Mouse (Mus musculus) lung, postnatal 0 days (tissue): ENCODE results near the gene Zmynd8.

Experiments used
- CTCF ChIP-seq: IDR thresholded peaks from 2 replicates; pipeline ENCODE4 v1.5.1; 2016; ENCODE audit warnings: antibody characterized with exemption, mild to moderate bottlenecking
- EP300 ChIP-seq: IDR thresholded peaks from 2 replicates; pipeline ENCODE4 v1.6.1; 2016; ENCODE audit warnings: antibody characterized with exemption, mild to moderate bottlenecking, control low read depth

DNA sequence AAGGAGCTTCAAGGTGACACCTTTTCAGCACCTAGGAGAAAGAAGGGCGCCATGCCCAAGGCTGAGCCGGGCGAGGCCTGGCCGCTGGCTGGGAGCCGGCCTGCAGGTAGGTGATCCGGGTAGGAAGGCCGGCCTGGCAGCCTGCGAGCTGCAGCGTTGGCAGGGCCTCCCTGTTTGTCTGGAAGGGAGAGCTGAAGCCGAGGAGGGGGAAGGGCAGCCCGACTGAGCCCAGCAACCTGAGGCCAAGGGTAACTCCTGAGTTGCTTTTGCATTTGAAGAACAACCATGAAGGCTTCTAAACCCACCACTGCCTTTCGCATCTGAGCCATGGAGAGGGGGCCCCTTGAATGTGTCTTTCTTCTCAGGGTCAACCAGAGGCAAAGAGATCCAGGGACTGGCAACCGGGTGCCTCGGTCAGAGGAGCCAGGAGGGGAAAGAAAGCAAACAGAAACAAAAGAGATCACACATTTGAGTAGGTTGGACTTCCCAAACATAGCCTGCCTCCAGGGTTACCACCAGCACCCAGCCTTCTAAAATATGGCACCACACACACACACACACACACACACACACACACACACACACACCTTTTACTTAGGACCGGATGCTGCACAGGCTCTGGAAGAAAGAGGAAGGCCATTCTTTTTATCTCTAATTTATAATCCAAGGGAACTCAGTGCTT, 18.2 kb downstream of the Zmynd8 start:
- no peak for TF ChIP-seq CTCF
- no peak for TF ChIP-seq EP300
